Mouse (Mus musculus): ENCODE measurements at regions not wholly inside any gene's neighbourhood (a gene's known extent, or its start where the extent isn't known, plus 50 kb on each side); places are given as distances from the start of the nearest gene placed in this dataset.

GRCm38 (mm10) chr1:90668787-90669186, 66.0 kb downstream of the Cops8 start:
- H3K9me3 ChIP-seq (replicated peaks; ENCODE audit: control insufficient read depth, low read length): no peaks in the 10 kb centered on the region
- ATAC-seq (ENCODE audit: insufficient read depth, low FRiP score): no peak

GRCm38 (mm10) chr1:90669237-90669636, 66.5 kb downstream of the Cops8 start:
- Histone ChIP-seq H3K4me1 (ENCODE audit: control insufficient read depth, insufficient read depth, low read length) (0 out of 2 replicates have a peak, but pooled peaks cover 2% of the 10 kb centered on the region), H3K4me2 (ENCODE audit: low read depth, low read length) (no peak overlapping the region), H3K27ac (ENCODE audit: low read length) (no peak overlapping the region), H3K36me3 (ENCODE audit: control insufficient read depth, insufficient read depth, low read length) (no peaks in the 10 kb centered on the region), H3K9ac (ENCODE audit: low read length) (no peak overlapping the region), H3K4me3 (replicated peaks; ENCODE audit: low read length) (no peak overlapping the region), H3K27me3 (ENCODE audit: control insufficient read depth, insufficient read depth, low read length) (no peaks in the 10 kb centered on the region), H3K9me3 (replicated peaks; ENCODE audit: control insufficient read depth, low read length) (no peaks in the 10 kb centered on the region)
- no peak for ATAC-seq (ENCODE audit: insufficient read depth, low FRiP score)
- WGBS: 94% methylated on average over 1 of the region's 1 CpGs

More at GRCm38 (mm10) chr1:90668787-90669186, 66.0 kb downstream of the Cops8 start:
- H3K27me3 ChIP-seq (ENCODE audit: control insufficient read depth, insufficient read depth, low read length): no peaks in the 10 kb centered on the region
- H3K4me2 ChIP-seq (ENCODE audit: low read depth, low read length): no peak overlapping the region
- H3K9ac ChIP-seq (ENCODE audit: low read length): no peak overlapping the region
- H3K4me3 ChIP-seq (replicated peaks; ENCODE audit: low read length): no peak overlapping the region
- no peaks in the 10 kb centered on the region for H3K36me3 ChIP-seq (ENCODE audit: control insufficient read depth, insufficient read depth, low read length)
- WGBS: 85% methylated on average over 3 of the region's 3 CpGs
- no peak overlapping the region for H3K27ac ChIP-seq (ENCODE audit: low read length)
- H3K4me1 ChIP-seq (ENCODE audit: control insufficient read depth, insufficient read depth, low read length): 0 out of 2 replicates have a peak, but pooled peaks cover 2% of the 10 kb centered on the region

- ATAC-seq (ENCODE audit: insufficient read depth, low FRiP score): no peak
- H3K9me3 ChIP-seq (replicated peaks; ENCODE audit: control insufficient read depth, low read length): no peaks in the 10 kb centered on the region
- no peaks in the 10 kb centered on the region for H3K27me3 ChIP-seq (ENCODE audit: control insufficient read depth, insufficient read depth, low read length)
- no peak overlapping the region for H3K4me2 ChIP-seq (ENCODE audit: low read depth, low read length)
- H3K36me3 ChIP-seq (ENCODE audit: control insufficient read depth, insufficient read depth, low read length): no peaks in the 10 kb centered on the region
- H3K4me1 ChIP-seq (ENCODE audit: control insufficient read depth, insufficient read depth, low read length): 0 out of 2 replicates have a peak, but pooled peaks cover 2% of the 10 kb centered on the region
- 79% methylated on average over 3 of the region's 3 CpGs for WGBS
- no peak overlapping the region for H3K27ac ChIP-seq (ENCODE audit: low read length)
- no peak overlapping the region for H3K9ac ChIP-seq (ENCODE audit: low read length)
- no peak overlapping the region for H3K4me3 ChIP-seq (replicated peaks; ENCODE audit: low read length)
Measured at GRCm38 (mm10) chr1:90670346-90670745, 67.6 kb downstream of the Cops8 start.

- H3K4me3 ChIP-seq (replicated peaks; ENCODE audit: low read length): no peak overlapping the region
- no peaks in the 10 kb centered on the region for H3K9me3 ChIP-seq (replicated peaks; ENCODE audit: control insufficient read depth, low read length)
- 68% methylated on average over 2 of the region's 2 CpGs for WGBS
- H3K27me3 ChIP-seq (ENCODE audit: control insufficient read depth, insufficient read depth, low read length): no peaks in the 10 kb centered on the region
- no peak for ATAC-seq (ENCODE audit: insufficient read depth, low FRiP score)
- H3K27ac ChIP-seq (ENCODE audit: low read length): no peak overlapping the region
- H3K9ac ChIP-seq (ENCODE audit: low read length): no peak overlapping the region
- H3K36me3 ChIP-seq (ENCODE audit: control insufficient read depth, insufficient read depth, low read length): no peaks in the 10 kb centered on the region
- peaks cover 16% of the 10 kb centered on the region; the same call in 1 of the 2 replicates for H3K4me1 ChIP-seq (ENCODE audit: control insufficient read depth, insufficient read depth, low read length)
- no peak overlapping the region for H3K4me2 ChIP-seq (ENCODE audit: low read depth, low read length)
Measured at GRCm38 (mm10) chr1:90673751-90674150, 71.0 kb downstream of the Cops8 start.

GRCm38 (mm10) chr1:90676192-90677006, 73.6 kb downstream of the Cops8 start:
- WGBS: 27% methylated on average over 9 of the region's 9 CpGs
- Histone ChIP-seq H3K27ac (ENCODE audit: low read length) (no peak overlapping the region), H3K4me1 (ENCODE audit: control insufficient read depth, insufficient read depth, low read length) (peaks cover 19% of the 10 kb centered on the region; the same call in 1 of the 2 replicates), H3K36me3 (ENCODE audit: control insufficient read depth, insufficient read depth, low read length) (no peaks in the 10 kb centered on the region), H3K4me2 (ENCODE audit: low read depth, low read length) (no peak overlapping the region), H3K9ac (ENCODE audit: low read length) (0 out of 2 replicates have a peak overlapping the region, but pooled peaks have one; percentile 7), H3K9me3 (replicated peaks; ENCODE audit: control insufficient read depth, low read length) (no peaks in the 10 kb centered on the region), H3K4me3 (replicated peaks; ENCODE audit: low read length) (no peak overlapping the region), H3K27me3 (ENCODE audit: control insufficient read depth, insufficient read depth, low read length) (no peaks in the 10 kb centered on the region)
- 0 out of 2 replicates have a peak, but pooled peaks have one; percentile 45 for ATAC-seq (ENCODE audit: insufficient read depth, low FRiP score)

GRCm38 (mm10) chr1:90677188-90677587, 74.4 kb downstream of the Cops8 start:
- Histone ChIP-seq H3K4me1 (ENCODE audit: control insufficient read depth, insufficient read depth, low read length) (peaks cover 19% of the 10 kb centered on the region; the same call in 1 of the 2 replicates), H3K27ac (ENCODE audit: low read length) (no peak overlapping the region), H3K27me3 (ENCODE audit: control insufficient read depth, insufficient read depth, low read length) (no peaks in the 10 kb centered on the region), H3K36me3 (ENCODE audit: control insufficient read depth, insufficient read depth, low read length) (no peaks in the 10 kb centered on the region), H3K4me3 (replicated peaks; ENCODE audit: low read length) (no peak overlapping the region), H3K4me2 (ENCODE audit: low read depth, low read length) (no peak overlapping the region), H3K9me3 (replicated peaks; ENCODE audit: control insufficient read depth, low read length) (no peaks in the 10 kb centered on the region), H3K9ac (ENCODE audit: low read length) (no peak overlapping the region)
- ATAC-seq (ENCODE audit: insufficient read depth, low FRiP score): no peak

GRCm38 (mm10) chr1:90677651-90678201, 74.9 kb downstream of the Cops8 start:
- Histone ChIP-seq H3K9me3 (replicated peaks; ENCODE audit: control insufficient read depth, low read length) (no peaks in the 10 kb centered on the region), H3K36me3 (ENCODE audit: control insufficient read depth, insufficient read depth, low read length) (no peaks in the 10 kb centered on the region), H3K4me3 (replicated peaks; ENCODE audit: low read length) (no peak overlapping the region), H3K27me3 (ENCODE audit: control insufficient read depth, insufficient read depth, low read length) (no peaks in the 10 kb centered on the region), H3K4me1 (ENCODE audit: control insufficient read depth, insufficient read depth, low read length) (peaks cover 19% of the 10 kb centered on the region; the same call in 1 of the 2 replicates), H3K9ac (ENCODE audit: low read length) (no peak overlapping the region), H3K27ac (ENCODE audit: low read length) (no peak overlapping the region), H3K4me2 (ENCODE audit: low read depth, low read length) (no peak overlapping the region)
- no peak for ATAC-seq (ENCODE audit: insufficient read depth, low FRiP score)
- 51% methylated on average over 1 of the region's 1 CpGs for WGBS

- Histone ChIP-seq H3K27me3 (ENCODE audit: control insufficient read depth, insufficient read depth, low read length) (no peaks in the 10 kb centered on the region), H3K4me2 (ENCODE audit: low read depth, low read length) (no peak overlapping the region), H3K27ac (ENCODE audit: low read length) (no peak overlapping the region), H3K4me3 (replicated peaks; ENCODE audit: low read length) (no peak overlapping the region), H3K4me1 (ENCODE audit: control insufficient read depth, insufficient read depth, low read length) (peaks cover 19% of the 10 kb centered on the region; the same call in 1 of the 2 replicates), H3K9ac (ENCODE audit: low read length) (no peak overlapping the region), H3K9me3 (replicated peaks; ENCODE audit: control insufficient read depth, low read length) (no peaks in the 10 kb centered on the region), H3K36me3 (ENCODE audit: control insufficient read depth, insufficient read depth, low read length) (no peaks in the 10 kb centered on the region)
- WGBS: 46% methylated on average over 2 of the region's 2 CpGs
- ATAC-seq (ENCODE audit: insufficient read depth, low FRiP score): no peak
Measured at GRCm38 (mm10) chr1:90678416-90678815, 75.6 kb downstream of the Cops8 start.

GRCm38 (mm10) chr1:90688086-90688485, 85.3 kb downstream of the Cops8 start:
- H3K9ac ChIP-seq (ENCODE audit: low read length): no peak overlapping the region
- ATAC-seq (ENCODE audit: insufficient read depth, low FRiP score): no peak
- H3K4me2 ChIP-seq (ENCODE audit: low read depth, low read length): no peak overlapping the region
- no peaks in the 10 kb centered on the region for H3K36me3 ChIP-seq (ENCODE audit: control insufficient read depth, insufficient read depth, low read length)
- H3K4me1 ChIP-seq (ENCODE audit: control insufficient read depth, insufficient read depth, low read length): peaks cover 3% of the 10 kb centered on the region; the same call in 1 of the 2 replicates
- H3K27me3 ChIP-seq (ENCODE audit: control insufficient read depth, insufficient read depth, low read length): no peaks in the 10 kb centered on the region
- H3K4me3 ChIP-seq (replicated peaks; ENCODE audit: low read length): no peak overlapping the region
- H3K9me3 ChIP-seq (replicated peaks; ENCODE audit: control insufficient read depth, low read length): 0 out of 2 replicates have a peak, but pooled peaks cover 5% of the 10 kb centered on the region
- H3K27ac ChIP-seq (ENCODE audit: low read length): no peak overlapping the region
- WGBS: 92% methylated on average over 5 of the region's 5 CpGs

Data from stomach, embryonic 16.5 days (tissue).